Mouse (Mus musculus) spleen, adult 2 months (tissue): ENCODE results near the gene Dnajb8.

Source experiments
- CTCF ChIP-seq: fragments of 200-500 bp; IDR thresholded peaks from 2 replicates; pipeline ENCODE4 v1.5.1; 2011; ENCODE audit warnings: mild to moderate bottlenecking, inconsistent platforms; ENCODE audit not compliant: insufficient read depth, insufficient read length, insufficient replicate concordance; ENCODE audit errors: extremely low read depth
- POLR2A ChIP-seq: fragments of 200-500 bp; IDR thresholded peaks from 2 replicates; pipeline ENCODE4 v1.6.1; 2011; ENCODE audit warnings: low read depth, low read length, inconsistent platforms

DNA sequence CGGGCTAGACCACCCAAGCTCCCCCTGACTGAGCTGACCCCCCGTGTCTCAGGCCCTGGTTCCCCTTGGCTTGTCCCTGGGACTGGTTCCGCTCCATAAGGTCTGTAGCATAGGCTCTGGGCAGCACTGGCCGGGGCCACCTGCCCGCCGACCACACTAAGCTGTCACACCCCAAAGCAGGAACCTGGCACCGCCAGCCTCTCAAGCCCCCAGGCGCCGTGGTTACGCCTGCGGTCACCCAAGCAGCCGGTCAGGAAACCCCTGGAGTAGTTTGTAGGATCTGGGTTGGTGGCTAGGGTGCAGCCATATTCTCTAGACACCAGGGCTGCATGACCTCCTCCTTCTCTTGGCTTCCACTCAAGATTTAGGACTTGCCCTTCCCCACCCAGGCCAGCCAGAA, 7.2 kb downstream of the Dnajb8 start:
- TF ChIP-seq CTCF (no peak), POLR2A (no peak)
